Mouse (Mus musculus) lung, postnatal 0 days (tissue): ENCODE results near the gene Tpst2.

Experiments used
- CTCF ChIP-seq: IDR thresholded peaks from 2 replicates; pipeline ENCODE4 v1.5.1; 2016; ENCODE audit warnings: antibody characterized with exemption, mild to moderate bottlenecking
- EP300 ChIP-seq: IDR thresholded peaks from 2 replicates; pipeline ENCODE4 v1.6.1; 2016; ENCODE audit warnings: antibody characterized with exemption, mild to moderate bottlenecking, control low read depth

DNA sequence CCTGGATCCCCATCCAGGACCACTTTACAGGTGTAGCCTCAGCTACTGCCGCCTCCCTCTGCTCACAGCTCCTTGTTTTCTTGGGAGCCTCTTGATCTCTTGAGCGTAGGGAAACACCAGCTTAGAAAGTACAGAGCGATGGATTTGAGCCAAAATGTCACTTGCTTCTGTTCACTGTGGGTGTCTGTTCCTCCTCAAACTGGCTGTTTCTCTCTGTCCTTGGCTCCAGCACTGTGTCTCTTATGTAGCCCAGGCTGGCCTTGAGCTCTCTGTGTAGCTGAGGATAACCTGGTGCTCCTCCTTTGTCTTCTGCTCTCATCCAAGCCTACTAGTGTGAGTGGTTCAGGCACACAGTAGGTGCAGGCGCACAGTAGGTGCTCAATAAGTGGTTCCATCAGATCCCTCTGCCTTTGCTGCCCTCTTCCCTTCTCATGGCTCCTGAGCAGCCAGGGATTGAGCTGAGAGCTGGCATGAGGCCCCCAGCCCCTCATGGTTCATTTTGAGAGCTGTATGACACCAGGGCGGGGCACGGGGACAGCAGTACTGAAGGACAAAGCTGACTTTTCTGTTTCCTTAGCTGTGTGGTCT, 24.3 kb downstream of the Tpst2 start:
- TF ChIP-seq CTCF = no peak
- TF ChIP-seq EP300 = no peak
